Mouse (Mus musculus) kidney, adult 9 months (tissue): Measurements from ENCODE around the gene Med4.
"Not testable (repeated sequence)": the region's sequence is repeated elsewhere in the genome, so short reads cannot be mapped to it uniquely, and the experiment has no call there.

Source experiments
- DNase-seq: peaks from one replicate; pipeline ENCODE4 v3.0.0; 2022

The Med4 gene

GRCm38 (mm10) chr14:73502591-73503184 is 7.1 kb upstream of the Med4 start:
- no peak for DNase-seq

- DNase-seq: no peak
Observed at GRCm38 (mm10) chr14:73503237-73503933, 6.4 kb upstream of the Med4 start.

GRCm38 (mm10) chr14:73506283-73506682 is 3.5 kb upstream of the Med4 start:
- no peak for DNase-seq

DNA sequence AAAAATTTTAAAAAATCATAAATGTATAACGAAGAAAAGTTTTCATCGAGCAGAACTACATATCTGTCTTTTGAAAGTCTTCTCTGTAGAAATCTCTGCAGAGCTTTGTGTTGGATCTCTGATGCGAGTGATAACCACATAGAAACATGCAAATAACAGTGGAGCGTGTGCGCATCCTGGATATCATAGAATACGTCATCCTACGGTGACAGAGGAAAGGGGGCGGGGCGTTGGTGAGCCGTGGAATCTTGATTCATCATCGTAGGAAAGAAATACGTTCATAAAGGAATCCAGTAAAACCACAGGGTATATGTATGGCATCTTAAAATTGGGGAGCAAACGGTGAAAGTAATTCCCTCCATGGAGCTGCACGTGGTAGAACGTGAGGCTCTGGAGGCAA is 2.6 kb upstream of the Med4 start:
- DNase-seq: no peak

DNA sequence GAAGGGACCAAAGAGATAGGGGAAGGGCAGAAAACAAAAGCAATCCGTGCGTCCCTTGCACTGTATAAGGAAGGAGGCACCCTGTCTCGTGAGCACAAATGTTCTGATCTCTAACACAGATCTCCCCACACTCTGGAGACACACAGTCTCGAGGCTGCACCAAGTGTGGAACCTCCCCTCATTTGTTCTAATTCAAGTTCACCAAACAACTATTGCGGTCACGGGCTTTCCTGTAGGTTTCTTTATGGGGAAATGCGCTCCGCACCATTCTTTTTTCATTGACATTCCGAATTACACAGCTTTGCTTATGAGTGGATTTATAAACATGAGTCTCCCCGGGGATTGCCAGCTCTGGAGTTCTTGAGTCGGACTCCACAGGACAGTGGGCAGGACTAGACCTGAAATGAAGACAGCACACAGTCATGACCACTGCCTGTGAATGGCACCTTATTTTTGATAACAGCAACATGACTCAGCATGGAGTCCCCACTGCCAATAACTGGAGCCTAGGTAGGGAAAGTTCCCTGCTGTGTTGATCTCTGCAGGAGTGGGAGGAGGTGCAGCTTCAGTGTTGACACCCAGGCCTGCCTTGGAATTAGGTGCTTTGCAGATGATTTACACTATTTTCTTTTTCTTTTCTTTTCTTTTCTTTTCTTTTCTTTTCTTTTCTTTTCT is 2.0 kb upstream of the Med4 start:
- DNase-seq: peak; percentile 33

DNA sequence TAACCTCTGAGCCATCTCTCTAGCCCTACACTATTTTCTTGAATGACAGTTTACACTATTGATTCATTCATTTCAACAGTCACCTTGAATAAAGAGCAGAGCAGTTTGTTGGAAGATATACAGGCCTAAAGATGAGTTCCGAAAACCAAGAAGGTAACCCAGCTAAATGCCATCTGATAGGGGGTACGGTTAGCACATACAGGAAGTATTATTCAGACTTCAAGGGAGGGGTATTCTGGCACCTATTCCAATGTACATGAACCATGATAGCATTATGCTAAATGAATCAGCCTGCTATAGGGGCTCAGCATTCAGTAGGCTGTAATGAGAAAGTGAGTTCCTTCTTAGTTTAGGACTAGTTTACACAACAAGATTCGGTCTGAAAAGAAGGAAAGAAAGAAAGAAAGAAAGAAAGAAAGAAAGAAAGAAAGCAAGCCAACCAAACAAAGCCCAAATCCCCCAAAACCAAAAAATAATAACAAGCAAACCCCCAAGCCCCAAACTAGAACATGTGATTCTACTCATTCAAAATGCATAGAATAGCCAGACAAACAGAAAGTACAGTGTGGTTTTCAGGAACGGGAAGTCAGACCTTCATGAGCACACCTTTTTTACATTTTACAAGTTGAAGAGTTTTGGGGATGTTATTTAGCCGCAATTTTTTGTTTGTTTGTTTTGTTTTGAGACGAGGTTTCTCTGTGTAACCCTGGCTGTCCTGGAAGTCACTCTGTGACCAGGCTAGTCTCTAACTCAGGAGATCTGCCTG is 1.0 kb upstream of the Med4 start:
- no peak for DNase-seq

DNA sequence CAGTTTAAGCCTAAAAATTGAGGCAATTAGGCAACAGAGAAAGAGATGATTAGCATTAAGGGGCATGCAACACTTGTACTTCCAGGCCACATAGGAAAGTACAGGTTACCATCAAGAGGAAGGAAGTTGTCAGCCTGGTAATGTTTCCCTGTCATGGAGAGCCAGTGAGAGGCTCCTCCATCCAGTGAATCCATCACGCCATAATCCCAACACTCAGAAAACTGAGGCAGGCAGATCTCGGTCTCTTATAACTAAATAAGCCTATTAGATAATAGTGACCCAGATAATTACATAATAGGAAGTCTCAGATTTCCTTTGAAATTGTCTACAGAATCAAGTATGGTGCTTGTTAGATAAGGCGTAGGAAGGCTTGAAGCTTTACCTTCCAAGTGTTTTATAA is 14.3 kb downstream of the Med4 start:
- peak; percentile 16 for DNase-seq

- DNase-seq: peak; percentile 96
Observed at GRCm38 (mm10) chr14:73524766-73525448, 15.1 kb downstream of the Med4 start, which contains the start of gene Sucla2. Sucla2 (plus strand) TSS chr14:73525319.

DNA sequence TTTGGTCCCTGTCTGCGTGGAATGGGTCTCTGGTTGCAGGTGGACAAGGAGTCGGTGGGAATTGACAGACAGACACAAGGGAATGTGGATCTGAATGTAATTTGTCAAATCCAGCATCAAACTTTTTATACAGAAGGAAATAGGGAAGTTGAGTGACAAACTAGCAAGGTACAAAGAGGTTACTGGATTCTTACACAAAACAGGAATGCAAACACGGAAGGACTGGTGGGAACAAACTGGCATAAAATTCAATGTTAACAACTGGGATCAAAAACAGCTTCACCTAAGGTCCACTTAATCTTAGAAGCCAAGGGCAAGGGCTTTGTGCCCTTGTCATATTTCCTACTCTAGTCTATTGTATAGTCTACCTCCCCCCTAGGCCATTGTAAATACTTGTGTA is 18.8 kb downstream of the Med4 start:
- not testable (repeated sequence) for DNase-seq

DNA sequence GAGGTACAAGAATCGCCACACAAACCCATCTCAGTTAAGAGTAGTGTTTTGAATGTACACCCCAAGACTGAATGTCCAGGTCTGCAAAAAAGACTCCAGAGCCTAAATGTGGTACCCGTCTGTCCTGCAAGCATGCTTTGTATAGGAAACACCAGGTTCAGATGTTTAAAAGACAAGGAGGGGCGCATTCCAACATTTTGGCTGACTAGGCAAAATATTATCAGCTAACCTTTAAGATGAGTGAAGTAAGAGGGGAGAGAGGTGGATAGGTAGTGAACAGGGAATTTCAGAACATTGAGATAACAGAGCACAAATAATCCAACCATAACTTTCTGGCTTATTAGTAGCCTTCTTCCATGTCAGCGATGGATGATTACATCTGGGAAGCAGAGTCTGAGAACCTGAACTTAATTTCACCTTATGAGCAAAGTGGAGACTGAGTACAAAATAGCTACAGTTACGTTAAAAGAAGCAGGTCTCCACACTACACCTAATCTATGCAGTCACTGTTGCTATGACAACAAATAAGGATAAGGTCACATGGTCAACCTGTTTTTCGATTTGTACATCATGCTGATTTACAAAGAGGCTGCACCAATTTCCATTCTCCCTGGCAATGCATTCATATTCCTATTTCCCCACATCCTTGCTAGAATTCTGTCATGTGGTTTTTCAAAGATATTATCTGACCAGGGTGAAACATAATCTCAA is 24.1 kb downstream of the Med4 start:
- DNase-seq: no peak

DNA sequence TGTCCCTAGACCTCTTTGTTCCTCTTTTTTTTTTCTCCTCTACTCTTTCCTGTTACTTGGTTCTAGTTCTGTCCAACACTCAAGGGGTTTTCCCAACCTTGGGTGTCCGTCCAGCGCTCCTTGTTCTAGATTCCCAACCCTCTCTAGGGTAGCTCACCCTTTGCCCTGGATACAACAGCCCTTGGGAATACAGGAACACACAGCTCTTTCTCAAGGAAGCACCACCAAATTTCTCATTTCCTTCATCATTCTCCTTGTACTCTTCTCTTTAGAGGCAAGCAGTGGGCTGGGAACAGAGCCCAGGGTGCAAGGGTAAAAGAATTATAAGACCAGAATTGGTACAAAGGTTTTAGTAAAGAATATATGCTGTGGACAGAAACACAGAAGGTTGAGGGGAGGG is 25.8 kb downstream of the Med4 start:
- DNase-seq: no peak

- no peak for DNase-seq
Observed at GRCm38 (mm10) chr14:73543781-73544180, 34.0 kb downstream of the Med4 start.

- DNase-seq: no peak
Observed at GRCm38 (mm10) chr14:73547034-73547433, 37.2 kb downstream of the Med4 start.

- no peak for DNase-seq
Observed at GRCm38 (mm10) chr14:73548051-73548450, 38.2 kb downstream of the Med4 start, which contains the start of gene Nudt15. Nudt15 (minus strand) TSS chr14:73548242.

- peak; percentile 66 for DNase-seq
Observed at GRCm38 (mm10) chr14:73550291-73550690, 40.5 kb downstream of the Med4 start.

DNA sequence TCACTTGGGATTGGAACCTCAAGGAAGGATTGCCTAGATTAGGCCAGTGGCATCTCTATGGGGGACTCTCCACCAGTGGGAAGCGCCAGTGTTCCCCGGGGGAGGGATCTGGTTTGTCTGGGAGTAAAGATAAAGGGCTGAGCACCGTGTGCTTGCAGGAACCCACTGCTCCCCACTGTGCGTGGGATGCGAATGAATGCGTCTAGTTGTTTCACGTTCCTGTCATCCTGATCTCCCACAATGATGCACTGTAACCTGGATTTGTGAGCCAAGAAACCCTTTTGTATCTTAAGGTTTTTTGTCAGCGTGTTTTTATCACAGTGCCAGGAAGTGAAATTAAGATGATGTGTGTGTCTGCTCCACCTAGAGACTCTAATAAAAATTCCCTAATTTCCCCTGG is 40.9 kb downstream of the Med4 start:
- no peak for DNase-seq

- DNase-seq: no peak
Observed at GRCm38 (mm10) chr14:73551164-73551563, 41.3 kb downstream of the Med4 start.

- DNase-seq: peak; percentile 97
Observed at GRCm38 (mm10) chr14:73552341-73553121, 42.7 kb downstream of the Med4 start.

- DNase-seq: no peak
Observed at GRCm38 (mm10) chr14:73553122-73553696, 43.4 kb downstream of the Med4 start.
